Mouse (Mus musculus): ENCODE data around the gene Rfesd. TPM values are rescaled to one million over a fixed set of nuclear protein-coding genes. Genes with fewer than 3 reads are reported as not detected.

Rfesd gene
- total and polyA plus RNA-seq, 2 experiments from 2014 or later: 16.0 to 17.0 TPM

DNA sequence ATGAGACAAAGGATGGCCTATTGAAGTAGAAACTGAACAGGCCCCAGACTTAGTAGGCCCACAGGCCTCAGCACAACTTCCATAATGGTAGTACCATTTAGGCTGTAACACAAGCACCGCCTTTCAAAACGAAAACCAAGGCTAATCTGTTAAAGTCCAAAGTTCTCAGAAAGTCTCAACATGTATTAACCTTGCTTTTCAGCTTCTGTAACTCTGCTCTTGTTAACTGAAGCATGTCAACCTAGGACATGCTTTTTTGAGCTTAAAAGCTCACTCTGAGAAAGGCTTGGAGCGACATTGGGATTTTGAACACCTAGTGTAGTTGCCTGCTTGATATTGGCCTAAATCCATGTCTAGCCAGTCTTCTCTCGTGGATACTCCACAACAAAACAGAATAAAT is 41.1 kb upstream of the Rfesd start:
- ATAC-seq (ENCODE audit: insufficient read depth, low read depth) (no peak), DNase-seq (ENCODE audit: low spot score) (no peak)
- TF ChIP-seq CTCF (IDR thresholded peaks at IDR 0.05; ENCODE audit: low read depth): no peak
- no peak for TF ChIP-seq EP300 (IDR thresholded peaks at IDR 0.05; ENCODE audit: low read depth)
- 81% methylated on average over 4 of the region's 4 CpGs for WGBS
- H3K9me3 ChIP-seq (replicated peaks; ENCODE audit: control insufficient read depth, low read length): no peaks in the 10 kb centered on the region
- H3K9ac ChIP-seq (replicated peaks; ENCODE audit: low read depth, low read length): no peak overlapping the region
- H3K4me2 ChIP-seq (ENCODE audit: low read depth, low read length): no peak overlapping the region
- no peak overlapping the region for H3K4me3 ChIP-seq (ENCODE audit: low read depth, low read length)
- H3K27me3 ChIP-seq (ENCODE audit: control insufficient read depth, insufficient read depth, low read length): peaks cover 31% of the 10 kb centered on the region
- H3K4me1 ChIP-seq (ENCODE audit: control insufficient read depth, insufficient read depth): peaks cover 11% of the 10 kb centered on the region
- peaks cover 5% of the 10 kb centered on the region; the same call in 1 of the 2 replicates for H3K36me3 ChIP-seq (replicated peaks; ENCODE audit: control insufficient read depth, insufficient read depth, low read length)
- no peak overlapping the region for H3K27ac ChIP-seq (ENCODE audit: low read depth)

DNA sequence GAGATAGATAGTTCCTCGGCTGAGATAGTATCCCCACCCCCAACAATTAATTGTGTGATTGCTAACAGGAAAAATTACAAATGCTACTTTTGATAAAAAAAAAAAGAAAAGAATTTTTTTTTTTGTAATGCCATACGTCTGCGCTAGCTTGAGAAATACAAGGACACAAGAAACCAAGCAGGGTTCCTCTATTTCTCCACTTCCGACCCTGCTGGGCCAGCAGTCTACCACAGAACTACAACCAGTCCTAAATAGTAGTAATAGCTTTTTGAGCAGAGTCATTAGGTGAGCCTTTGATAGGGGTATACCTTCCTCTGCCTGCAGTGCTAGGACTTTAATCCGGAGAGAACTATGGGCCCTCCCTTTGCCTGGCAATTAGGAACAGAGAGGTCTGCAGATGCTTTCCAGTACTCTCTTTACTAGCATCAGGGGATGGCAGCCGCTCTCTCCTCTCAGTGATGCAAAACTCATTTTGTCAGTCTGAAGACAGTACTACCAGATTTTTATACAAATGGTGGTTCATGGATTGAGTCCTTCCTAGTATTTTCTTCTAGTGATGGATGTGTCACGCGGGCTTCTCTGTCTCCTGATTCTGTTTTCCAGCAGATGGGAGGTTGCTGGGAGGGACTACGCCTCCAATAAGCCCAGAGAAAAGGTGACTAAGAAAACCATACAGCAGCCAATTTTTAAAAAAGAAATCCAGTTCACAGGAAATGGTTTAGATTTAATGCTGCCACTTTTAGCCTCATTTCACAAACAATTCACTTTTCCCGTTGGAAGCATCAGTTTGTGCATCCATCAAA is 38.9 kb upstream of the Rfesd start:
- Histone ChIP-seq H3K36me3 (replicated peaks; ENCODE audit: control insufficient read depth, insufficient read depth, low read length) (no peaks in the 10 kb centered on the region), H3K27ac (ENCODE audit: low read depth) (no peak overlapping the region), H3K4me1 (ENCODE audit: control insufficient read depth, insufficient read depth) (peaks cover 11% of the 10 kb centered on the region), H3K9ac (replicated peaks; ENCODE audit: low read depth, low read length) (no peak overlapping the region), H3K9me3 (replicated peaks; ENCODE audit: control insufficient read depth, low read length) (no peaks in the 10 kb centered on the region), H3K4me2 (ENCODE audit: low read depth, low read length) (no peak overlapping the region), H3K27me3 (ENCODE audit: control insufficient read depth, insufficient read depth, low read length) (peaks cover 47% of the 10 kb centered on the region), H3K4me3 (ENCODE audit: low read depth, low read length) (no peak overlapping the region)
- 71% methylated on average over 10 of the region's 10 CpGs for WGBS
- ATAC-seq (ENCODE audit: insufficient read depth, low read depth) (no peak), DNase-seq (ENCODE audit: low spot score) (no peak)
- TF ChIP-seq CTCF (IDR thresholded peaks at IDR 0.05; ENCODE audit: low read depth): no peak
- TF ChIP-seq EP300 (IDR thresholded peaks at IDR 0.05; ENCODE audit: low read depth): no peak

DNA sequence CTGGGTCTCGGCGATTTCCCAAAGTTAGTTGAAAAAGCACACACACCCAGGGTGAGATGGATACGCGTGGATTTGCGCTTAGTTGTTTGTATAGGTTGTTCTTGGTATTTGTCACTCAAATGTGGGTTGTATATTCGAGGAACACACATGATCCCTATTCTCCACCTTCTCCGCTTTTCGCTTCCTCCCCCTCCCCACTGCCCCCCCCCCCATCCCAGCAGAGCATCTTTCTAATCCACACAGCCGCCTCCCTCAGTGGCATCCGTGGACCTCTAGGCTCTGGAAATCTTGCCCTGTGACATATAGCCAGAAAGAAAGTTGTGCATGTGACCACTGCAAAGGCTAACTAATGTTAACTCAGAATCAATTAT is 38.4 kb upstream of the Rfesd start, which contains the start of gene Gpr150:
Gpr150 (minus strand) TSS at position 101 of the 371 bp plus-strand sequence.
- H3K27ac ChIP-seq (ENCODE audit: low read depth): no peak within 1 kb of the TSS
- no peaks in the 10 kb centered on the region for H3K36me3 ChIP-seq (replicated peaks; ENCODE audit: control insufficient read depth, insufficient read depth, low read length)
- DNase-seq (ENCODE audit: low spot score) (no peak), ATAC-seq (ENCODE audit: insufficient read depth, low read depth) (no peak)
- peaks cover 47% of the 10 kb centered on the region for H3K27me3 ChIP-seq (ENCODE audit: control insufficient read depth, insufficient read depth, low read length)
- H3K9ac ChIP-seq (replicated peaks; ENCODE audit: low read depth, low read length): peak within 1 kb of the TSS; percentile 28; the same call in 1 of the 2 replicates
- no peak for TF ChIP-seq EP300 (IDR thresholded peaks at IDR 0.05; ENCODE audit: low read depth)
- TF ChIP-seq CTCF (IDR thresholded peaks at IDR 0.05; ENCODE audit: low read depth): no peak
- no peaks in the 10 kb centered on the region for H3K9me3 ChIP-seq (replicated peaks; ENCODE audit: control insufficient read depth, low read length)
- peaks cover 11% of the 10 kb centered on the region for H3K4me1 ChIP-seq (ENCODE audit: control insufficient read depth, insufficient read depth)
- H3K4me2 ChIP-seq (ENCODE audit: low read depth, low read length): peak within 1 kb of the TSS; percentile 78
- H3K4me3 ChIP-seq (ENCODE audit: low read depth, low read length): peak within 1 kb of the TSS; percentile 51
- 18% methylated on average over 10 of the region's 10 CpGs for WGBS

DNA sequence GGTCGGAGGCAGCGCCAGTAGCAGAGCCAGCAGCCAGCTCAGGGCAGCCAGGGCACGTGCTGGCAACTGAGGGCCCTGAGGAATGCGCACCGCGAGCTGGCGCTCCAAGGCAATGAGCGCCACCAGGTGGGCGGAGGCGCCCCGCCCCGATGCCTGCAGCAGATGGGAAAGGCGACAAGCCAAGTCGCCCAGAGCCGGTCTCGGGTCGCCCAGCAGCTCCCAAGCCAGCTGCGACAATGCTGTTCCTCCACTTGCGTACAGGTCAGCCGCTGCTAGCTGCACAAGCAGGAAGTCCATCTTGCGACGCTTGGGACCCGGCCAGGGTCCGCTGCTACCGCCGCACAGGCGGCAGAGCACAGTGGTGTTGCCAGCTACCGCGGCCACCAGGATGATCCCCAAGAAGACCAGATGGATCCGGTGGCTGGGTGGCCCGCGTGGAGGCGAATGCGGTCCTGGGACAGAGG is 37.8 kb upstream of the Rfesd start:
- TF ChIP-seq EP300 (IDR thresholded peaks at IDR 0.05; ENCODE audit: low read depth) (no peak), CTCF (IDR thresholded peaks at IDR 0.05; ENCODE audit: low read depth) (peak; percentile 40; the same call in 1 of the 2 replicates)
- ATAC-seq (ENCODE audit: insufficient read depth, low read depth): peak; percentile 86
- H3K36me3 ChIP-seq (replicated peaks; ENCODE audit: control insufficient read depth, insufficient read depth, low read length): no peaks in the 10 kb centered on the region
- peaks cover 47% of the 10 kb centered on the region for H3K27me3 ChIP-seq (ENCODE audit: control insufficient read depth, insufficient read depth, low read length)
- WGBS: under 1% methylated on average over 32 of the region's 34 CpGs
- DNase-seq (ENCODE audit: low spot score): peak; percentile 16
- peak overlapping the region; percentile 51 for H3K4me3 ChIP-seq (ENCODE audit: low read depth, low read length)
- peak overlapping the region; percentile 78 for H3K4me2 ChIP-seq (ENCODE audit: low read depth, low read length)
- peaks cover 11% of the 10 kb centered on the region for H3K4me1 ChIP-seq (ENCODE audit: control insufficient read depth, insufficient read depth)
- H3K9me3 ChIP-seq (replicated peaks; ENCODE audit: control insufficient read depth, low read length): no peaks in the 10 kb centered on the region
- no peak overlapping the region for H3K27ac ChIP-seq (ENCODE audit: low read depth)
- H3K9ac ChIP-seq (replicated peaks; ENCODE audit: low read depth, low read length): no peak overlapping the region; the same call in 1 of the 2 replicates

DNA sequence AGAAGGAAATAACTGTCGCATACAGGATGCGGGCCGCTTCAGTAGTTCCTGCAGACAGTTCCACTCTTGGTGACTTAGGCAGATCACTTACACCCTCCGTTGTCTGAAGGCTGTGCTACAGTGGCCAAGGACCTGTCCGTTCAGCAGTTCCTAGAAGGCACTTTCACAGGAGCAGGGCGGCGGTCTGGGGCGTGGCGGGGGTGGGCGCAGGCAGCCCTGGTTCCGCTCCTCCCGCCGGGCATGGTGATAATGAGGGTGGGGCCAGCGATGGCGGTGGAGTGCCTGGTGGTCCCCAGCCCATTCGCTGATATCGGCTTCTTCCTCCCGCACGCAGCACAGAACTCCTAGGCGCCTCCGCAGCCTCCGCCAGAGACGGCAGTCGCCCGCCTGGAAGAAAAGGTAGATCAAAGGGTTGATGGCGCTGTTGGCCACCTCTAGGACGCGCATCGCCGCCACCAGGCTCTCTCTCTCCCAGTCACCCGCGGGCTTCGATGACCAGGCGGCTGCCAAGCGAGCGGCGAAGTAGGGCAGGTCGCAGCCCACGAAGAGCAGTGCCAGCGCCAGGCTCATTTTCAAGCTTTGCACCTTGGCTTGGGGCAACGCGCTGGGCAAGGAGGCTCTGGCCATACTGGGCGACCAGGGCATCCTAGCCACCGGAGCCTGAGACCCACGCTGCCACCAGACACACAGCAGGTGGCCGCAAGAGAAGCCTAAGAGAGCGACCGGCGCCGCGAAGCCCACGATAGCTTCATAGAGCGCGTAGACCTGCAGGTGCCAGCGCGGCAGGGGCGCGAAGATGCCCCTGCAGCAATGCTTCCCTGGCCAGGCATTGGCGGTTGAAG is 37.1 kb upstream of the Rfesd start:
- DNase-seq (ENCODE audit: low spot score): no peak

More for the DNA sequence above, 37.1 kb upstream of the Rfesd start:
- H3K36me3 ChIP-seq (replicated peaks; ENCODE audit: control insufficient read depth, insufficient read depth, low read length): no peaks in the 10 kb centered on the region
- H3K27me3 ChIP-seq (ENCODE audit: control insufficient read depth, insufficient read depth, low read length): peaks cover 47% of the 10 kb centered on the region
- H3K9ac ChIP-seq (replicated peaks; ENCODE audit: low read depth, low read length): peak overlapping the region; percentile 28; the same call in 1 of the 2 replicates
- peaks cover 11% of the 10 kb centered on the region for H3K4me1 ChIP-seq (ENCODE audit: control insufficient read depth, insufficient read depth)
- H3K4me3 ChIP-seq (ENCODE audit: low read depth, low read length): peak overlapping the region; percentile 51
- TF ChIP-seq CTCF (IDR thresholded peaks at IDR 0.05; ENCODE audit: low read depth) (no peak), EP300 (IDR thresholded peaks at IDR 0.05; ENCODE audit: low read depth) (no peak)
- H3K4me2 ChIP-seq (ENCODE audit: low read depth, low read length): peak overlapping the region; percentile 78
- 1% methylated on average over 55 of the region's 59 CpGs for WGBS
- no peak for ATAC-seq (ENCODE audit: insufficient read depth, low read depth)
- H3K9me3 ChIP-seq (replicated peaks; ENCODE audit: control insufficient read depth, low read length): no peaks in the 10 kb centered on the region
- H3K27ac ChIP-seq (ENCODE audit: low read depth): no peak overlapping the region
